Mouse (Mus musculus) kidney, adult 11 months (tissue): Measurements from ENCODE around the gene Vmn2r29.
"Not testable (repeated sequence)": the region's sequence is repeated elsewhere in the genome, so short reads cannot be mapped to it uniquely, and the experiment has no call there.

Experiments
- DNase-seq: peaks from one replicate; pipeline ENCODE4 v3.0.0; 2022

Gene Vmn2r29

DNA sequence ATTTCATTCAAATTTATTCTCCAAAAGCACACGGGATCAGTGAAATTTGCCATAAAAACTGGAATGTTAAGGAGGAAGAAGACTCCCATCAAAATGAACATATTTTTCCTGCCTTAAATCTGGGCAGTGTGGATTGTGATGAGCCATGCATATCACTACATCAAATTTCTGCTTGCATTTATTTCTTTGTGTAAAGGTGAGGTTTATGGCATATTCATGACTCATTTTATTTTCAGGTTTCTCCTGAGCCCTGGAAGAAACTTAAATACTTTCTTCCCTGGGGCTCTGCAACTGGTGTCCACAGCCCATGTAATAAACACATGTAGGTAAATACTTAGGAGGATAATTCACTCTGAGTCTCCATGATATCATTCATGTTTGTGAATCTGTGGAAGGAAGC lies at the start of gene Vmn2r29:
Vmn2r29 (minus strand) TSS at position 101 of the 400 bp plus-strand sequence.
- DNase-seq, result not testable (repeated sequence)

DNA sequence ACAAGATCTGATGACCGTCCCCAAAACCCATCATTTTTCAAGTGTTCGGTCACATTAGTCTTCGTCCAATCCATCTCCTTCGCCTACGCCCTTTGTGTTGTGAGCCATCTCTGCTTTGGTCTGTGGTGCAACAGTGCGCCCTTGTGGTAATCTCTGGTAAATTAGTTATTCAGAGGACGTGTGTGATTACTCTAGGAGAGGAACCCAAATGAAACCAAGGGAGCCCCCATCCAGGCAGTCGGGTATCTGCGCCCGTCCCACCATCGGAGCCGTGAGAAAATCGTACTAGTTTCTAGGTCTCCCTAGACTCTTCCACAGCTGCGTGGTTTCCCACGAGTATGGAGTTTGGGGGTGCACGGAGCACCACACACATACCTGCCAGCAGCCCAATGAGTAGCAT lies 48.5 kb upstream of the Vmn2r29 start:
- DNase-seq, result peak; percentile 27

DNA sequence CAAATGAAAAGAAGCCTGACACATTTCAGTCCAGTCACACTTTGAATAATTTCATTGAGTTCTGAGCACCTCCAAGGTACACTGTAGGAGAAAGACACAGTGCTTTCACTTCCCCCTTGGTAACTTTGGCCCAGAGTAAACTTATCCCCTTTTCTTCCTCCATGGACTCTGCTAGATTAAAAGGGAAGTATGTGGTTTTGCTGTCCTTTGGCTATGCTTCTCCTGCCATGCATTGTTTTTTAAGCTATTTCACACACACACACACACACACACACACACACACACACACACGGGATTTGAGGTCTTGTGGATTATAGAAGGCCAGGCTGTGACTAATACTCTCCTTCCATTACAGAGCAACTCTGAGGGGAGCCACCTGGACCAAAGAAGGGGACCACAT lies 34.3 kb upstream of the Vmn2r29 start:
- DNase-seq, result no peak

DNA sequence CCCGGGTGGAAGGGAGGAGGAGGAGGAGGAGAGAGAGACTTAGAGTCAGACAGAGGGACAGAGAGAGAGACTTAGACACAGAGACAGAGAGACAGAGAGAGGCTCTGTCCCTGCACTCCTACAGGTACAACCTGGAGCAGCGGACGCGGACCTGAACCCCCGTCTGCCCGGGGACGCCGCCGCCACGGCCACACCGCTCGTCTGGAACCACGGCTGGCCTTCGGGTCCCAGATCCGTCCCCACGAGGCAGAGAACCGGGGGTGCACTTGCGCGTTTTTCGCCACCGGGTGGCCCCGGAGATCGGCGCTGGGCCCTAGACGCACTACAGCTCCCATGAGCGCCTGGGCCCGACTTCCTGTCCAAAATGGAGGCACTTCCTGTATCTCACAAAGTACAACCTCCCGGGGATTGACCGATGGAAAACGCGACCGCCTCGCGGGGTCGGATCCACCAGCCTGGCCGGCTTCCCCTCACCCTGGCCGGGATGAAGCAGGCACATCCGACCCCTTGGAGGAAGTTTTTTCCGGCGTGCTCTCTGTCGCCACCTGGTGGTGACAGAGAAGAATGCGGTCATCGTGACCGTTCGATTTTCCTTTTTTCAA lies 30.9 kb upstream of the Vmn2r29 start, which contains the start of gene Gm45844:
Gm45844 (minus strand) TSS at position 324 of the 602 bp plus-strand sequence.
- DNase-seq, result peak; percentile 94

DNA sequence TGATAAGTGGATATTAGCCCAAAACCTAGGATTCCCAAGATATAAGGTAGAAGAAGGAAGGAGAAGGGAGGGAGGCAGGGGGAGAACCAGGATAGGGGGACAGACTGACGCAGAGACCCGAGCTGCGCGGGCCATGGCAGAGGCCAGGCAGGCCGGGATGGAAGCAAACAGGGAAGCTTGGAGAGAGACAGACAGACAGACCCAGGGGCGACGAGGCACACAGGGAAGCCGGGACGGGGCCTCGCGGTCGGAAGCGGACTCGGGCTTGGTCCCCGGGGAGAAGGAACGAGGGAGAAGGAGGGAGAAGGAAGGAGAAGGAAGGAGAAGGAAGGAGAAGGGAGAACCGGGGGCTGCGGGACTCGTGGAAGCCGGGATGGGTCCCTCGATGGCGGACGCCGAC lies 30.4 kb upstream of the Vmn2r29 start:
- peak; percentile 39 for DNase-seq

DNA sequence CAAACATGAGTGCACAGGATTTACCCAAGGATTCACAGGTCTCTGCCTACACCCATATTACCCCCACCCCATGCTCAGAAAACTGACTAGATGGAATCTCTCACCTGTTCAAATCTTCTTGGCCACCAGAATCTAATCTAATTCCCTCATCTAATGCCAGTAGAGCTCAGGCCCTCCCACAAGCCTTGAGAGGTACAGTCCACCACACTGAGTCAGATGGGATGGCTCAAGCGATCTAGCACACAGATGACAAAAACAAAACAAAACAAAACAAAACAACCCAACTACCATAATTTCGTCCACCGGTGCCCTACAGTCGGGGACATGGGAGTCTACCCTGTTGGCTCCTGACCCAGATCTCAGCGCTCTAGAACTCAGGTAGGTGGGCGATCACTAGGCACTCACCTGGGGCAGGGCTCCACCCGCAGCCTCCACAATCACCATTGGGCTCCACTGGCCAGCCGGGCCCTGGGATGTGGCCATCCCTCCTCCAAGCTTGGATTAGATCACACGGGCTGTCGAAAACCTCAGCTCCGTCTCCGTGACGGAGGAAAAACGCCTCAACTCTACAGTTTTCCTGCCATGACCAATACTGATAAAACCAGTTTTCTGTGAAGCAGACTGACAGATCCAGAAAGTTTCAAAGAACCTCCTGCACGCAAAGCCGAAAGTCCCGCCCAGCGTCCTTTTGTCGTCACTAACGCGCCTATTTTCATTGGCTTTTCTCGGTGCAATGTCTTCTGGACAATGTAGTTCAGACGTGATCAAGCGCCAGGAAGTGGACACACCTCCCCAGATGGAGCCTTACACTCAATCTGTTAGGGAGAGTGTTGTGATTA lies 37.6 kb downstream of the Vmn2r29 start, which contains the start of gene Zfp772:
Zfp772 (minus strand) TSS at position 686 of the 839 bp plus-strand sequence.
- DNase-seq, result peak; percentile 59

DNA sequence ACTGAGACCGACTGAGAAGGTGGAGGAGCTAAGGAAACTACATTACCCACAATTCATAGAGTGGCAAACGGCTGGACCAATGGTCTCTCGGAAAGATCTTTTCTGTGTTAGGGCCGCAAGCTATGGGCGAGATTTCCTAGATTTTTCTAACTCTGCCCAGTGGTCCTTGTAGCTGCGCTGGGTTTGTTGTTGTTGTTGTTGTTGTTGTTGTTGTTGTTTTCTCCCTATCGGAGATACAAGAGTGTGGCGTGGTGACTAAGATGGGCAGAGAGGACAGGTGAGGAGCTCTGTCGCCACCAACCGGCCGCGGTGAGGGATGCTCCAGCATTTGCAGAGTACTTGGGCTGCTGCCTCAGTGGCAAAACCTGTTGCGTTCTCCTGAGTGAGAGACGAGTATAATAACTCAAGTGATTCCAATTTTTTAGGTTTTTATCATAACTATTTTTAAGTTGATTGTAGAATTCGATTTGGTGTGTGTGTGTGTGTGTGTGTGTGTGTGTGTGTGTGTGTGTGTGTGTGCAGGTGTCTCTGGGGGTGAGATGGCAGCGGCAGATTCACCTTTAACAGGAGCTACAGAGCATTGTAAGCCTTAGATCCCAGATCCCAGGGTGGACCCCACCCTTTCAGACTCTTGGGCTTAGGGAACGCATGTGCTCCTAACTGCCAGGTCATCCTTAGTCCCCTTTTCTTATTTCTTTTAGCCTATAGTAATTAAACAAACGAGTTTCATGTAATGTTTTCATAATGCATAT lies 58.8 kb downstream of the Vmn2r29 start:
- peak; percentile 64 for DNase-seq

DNA sequence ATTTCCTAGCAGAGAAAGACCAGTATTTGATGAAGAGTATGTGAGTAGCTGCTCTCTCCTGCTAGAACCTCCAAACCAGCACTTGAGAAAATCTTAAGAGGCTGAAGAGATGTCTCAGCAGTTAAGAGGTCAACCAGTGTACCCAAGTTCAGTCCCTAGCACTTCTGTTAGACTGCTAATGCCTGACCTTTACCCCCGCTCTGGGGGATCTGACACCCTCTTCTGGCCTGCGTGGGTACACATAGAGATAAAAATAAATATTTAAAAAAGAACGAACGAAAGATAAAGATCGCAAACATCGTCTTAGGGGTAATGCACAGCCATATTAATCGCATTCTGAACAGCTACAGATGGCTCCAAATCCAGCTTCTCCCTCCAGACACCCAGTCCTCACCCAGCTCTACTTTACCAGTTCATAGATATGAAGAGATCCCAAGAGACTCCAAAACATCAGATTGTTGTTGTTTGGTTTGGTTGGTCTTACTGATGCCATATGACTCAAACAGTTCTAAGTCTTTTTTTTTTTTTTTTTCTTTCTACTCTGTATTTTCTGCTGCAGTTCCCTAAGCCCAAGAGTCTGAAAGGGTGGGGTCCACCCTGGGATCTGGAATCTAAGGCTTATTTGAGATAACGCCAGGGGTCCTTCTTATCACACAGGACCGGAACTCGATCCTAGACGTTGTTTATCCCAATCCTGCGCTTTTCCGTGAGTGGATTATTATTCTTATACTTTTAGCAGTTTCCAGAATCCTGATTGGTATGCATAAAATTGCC lies 59.5 kb downstream of the Vmn2r29 start:
- no peak for DNase-seq

DNA sequence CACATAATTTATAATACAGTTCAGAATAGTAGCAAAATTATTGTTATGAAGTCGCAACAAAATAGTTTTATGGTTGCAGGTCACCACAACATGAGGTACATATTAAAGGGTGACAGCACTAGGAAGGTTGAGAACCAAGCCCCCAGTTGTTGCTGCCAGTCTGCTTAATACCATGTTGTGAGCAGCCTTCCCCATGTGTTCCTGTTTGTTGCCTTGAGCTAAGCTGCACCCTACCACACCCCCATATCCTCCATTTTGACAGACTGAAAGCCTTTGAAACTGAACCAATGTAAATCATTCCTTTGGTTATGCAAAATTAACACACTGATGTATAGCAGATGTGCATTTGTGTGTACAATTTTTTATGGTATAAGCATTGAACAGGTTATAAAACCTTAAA lies 61.2 kb downstream of the Vmn2r29 start:
- DNase-seq, result no peak
